Mouse (Mus musculus): Measurements from ENCODE around the gene Abca8a.
A peak's percentile ranks its signal among the peaks of the same experiment; 100 is the strongest.

The Abca8a gene

GRCm38 (mm10) chr11:110095858-110096257, at the start of gene Abca8a:
Gene Abca8a, minus strand, starts transcription at chr11:110095978.
- DNase-seq (ENCODE audit: low spot score) = peak; percentile 1

DNA sequence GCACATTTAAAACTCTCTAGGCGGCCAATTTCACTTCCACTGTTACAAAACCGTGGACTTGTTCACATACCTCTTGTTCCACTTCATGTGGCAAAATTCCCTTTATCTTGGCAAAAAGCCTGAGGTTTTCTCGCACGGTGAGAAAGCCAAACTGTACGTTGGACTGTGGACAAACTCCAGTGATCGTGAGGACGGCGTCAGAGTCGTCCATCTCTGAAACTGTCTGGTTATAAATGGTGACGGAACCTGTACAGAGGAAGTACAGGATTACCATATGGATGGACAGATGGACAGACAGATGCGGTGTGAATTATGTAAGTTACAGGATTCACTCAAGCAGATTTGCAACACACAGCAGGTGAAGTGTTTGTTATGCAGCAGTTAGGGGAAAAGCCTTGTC, 49.6 kb upstream of the Abca8a start:
- DNase-seq (ENCODE audit: low spot score) = no peak

DNA sequence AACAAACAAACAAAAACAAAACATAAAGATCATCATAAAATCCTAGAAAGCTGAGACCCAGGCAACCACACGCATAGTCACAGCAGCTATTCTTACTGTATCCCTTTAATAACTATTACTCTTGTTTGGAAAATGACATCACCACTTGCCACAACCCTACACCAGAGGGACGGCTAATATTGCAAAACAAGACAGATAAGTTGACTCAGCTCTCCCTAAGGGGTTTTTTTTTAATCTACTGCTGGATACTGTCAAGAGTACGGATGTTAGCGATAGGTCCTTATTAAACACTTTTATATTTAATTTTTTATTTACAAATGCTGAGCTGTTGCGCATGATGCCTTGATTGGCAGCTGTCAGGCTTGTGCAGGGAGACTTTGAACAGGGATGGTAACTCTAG, 35.0 kb upstream of the Abca8a start:
- no peak for DNase-seq (ENCODE audit: low spot score)

DNA sequence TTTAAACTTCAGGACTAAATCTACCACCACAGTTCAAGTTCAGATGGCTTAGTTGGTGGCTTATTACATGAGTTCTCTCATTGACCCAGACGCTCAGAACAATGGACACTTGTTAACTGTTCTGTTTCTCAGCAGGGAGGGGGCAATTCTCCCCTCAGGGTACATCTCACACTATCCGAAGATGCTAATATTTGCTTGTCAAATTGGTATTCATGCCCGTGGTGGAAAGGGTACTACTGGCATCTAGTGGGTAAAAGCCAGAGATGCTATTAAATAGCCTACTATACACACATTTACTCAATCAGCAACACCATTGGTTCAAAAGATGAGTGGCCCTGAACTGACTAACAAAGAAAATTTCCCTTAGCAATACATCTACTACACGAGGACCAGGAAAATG, 15.4 kb upstream of the Abca8a start:
- DNase-seq (ENCODE audit: low spot score) = peak; percentile 3

DNA sequence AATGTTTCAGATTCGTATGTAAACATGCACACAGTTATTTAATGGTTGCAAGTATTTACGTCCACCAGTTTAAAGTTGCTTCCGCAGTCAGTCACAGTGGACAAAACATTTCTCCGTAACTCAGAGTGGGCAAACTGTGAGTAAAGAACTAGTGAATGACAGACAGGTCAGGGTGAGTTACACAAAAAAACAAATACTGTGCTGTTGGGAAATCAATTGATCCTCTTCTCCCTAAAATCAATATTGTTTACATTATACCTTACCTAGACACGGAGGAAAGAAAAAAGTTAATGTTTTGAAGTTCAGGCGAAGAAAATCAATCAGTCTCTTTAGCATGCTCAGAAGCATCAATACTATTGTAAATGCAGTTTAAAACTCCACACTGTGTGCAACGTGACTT, 5.7 kb upstream of the Abca8a start:
- DNase-seq (ENCODE audit: low spot score) = no peak

DNA sequence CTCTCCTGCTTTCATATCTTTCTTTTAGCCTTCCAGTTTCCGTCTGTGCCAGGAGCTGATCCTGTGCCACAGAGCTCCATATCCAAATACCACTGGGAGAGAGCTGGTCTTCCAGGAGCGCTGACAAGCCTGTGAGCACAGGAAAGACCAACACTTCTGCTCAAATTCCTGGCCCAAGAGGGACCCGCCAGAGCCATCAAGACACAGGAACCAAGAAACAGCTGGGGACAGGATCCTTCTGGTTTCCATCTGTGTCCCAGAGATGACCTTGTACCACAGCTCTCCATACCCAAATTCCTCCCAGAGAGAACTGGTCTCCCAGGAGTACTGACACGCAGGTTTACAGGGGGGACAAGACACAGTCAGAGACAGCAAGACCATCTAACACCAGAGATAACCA, 3.1 kb upstream of the Abca8a start:
- no peak for DNase-seq (ENCODE audit: low spot score)

DNA sequence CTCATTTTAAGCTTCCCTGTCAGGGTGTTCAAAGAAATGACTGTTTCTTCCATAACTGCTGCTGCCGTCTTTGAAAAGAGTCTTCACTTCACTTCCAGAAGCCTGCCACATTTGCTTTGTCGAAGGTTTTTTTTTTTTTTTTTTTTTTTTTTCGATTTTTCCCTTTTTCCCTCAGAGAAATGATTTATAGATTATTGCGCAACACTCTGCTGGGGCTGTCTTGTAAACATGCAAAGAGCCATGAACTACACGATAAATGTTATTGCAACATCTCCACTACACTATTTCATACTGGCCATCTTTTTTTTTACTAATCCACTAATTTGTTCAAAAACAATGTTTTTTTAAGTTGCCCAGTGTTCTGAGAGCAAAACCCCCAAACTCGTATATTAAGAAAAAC, 1.7 kb upstream of the Abca8a start:
- no peak for DNase-seq (ENCODE audit: low spot score)

DNA sequence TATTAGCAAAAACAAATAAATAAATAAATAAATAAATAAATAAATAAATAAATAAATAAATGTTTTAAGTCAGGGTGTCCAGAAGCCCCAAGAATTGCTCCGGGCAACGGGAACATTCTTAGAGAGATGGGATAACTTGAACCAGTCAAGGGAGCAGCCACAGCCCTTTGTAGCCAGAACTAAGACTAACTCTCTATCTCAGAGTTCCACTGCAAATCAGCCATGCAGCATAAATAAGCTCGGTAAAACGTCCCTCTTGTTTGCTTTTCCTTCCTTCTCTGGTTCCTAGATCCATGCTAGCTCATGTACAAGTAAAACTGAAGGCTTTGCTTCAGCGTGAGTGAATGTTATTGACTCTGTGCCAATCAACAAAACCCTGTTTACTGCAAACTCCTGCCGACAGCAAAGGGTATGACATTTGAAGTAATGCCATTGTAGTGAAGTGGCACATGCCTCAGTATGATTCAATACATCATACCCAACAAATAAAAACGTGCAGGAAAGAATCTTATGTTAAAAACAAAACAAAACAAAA, 865 bp downstream of the Abca8a start:
- no peak for DNase-seq (ENCODE audit: low spot score)

DNA sequence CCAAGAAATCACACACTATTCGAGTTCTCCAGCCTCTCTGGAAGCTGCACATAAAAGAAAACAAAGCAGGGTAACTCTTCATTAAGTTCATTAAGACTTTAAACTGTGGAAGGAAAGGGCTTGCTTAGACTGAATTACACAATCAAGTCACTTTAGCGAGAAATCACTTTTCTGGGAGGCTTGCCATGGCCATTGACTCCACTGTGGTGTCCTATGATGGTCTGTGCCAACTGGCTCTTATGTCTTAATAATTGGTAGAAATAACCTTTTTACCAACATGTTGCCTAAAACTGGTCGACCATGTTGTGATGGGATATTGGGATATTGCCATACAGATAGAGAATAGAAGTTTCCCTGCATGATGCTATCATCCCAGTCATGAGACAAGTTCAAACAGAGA, 1.5 kb downstream of the Abca8a start:
- no peak for DNase-seq (ENCODE audit: low spot score)

- DNase-seq (ENCODE audit: low spot score) = no peak
Observed at GRCm38 (mm10) chr11:110091328-110091727, 4.5 kb downstream of the Abca8a start.

- DNase-seq (ENCODE audit: low spot score) = no peak
Observed at GRCm38 (mm10) chr11:110072158-110072557, 23.6 kb downstream of the Abca8a start.

GRCm38 (mm10) chr11:110061032-110061431, 34.7 kb downstream of the Abca8a start:
- DNase-seq (ENCODE audit: low spot score) = no peak

- DNase-seq (ENCODE audit: low spot score) = no peak
Observed at GRCm38 (mm10) chr11:110060127-110060526, 35.7 kb downstream of the Abca8a start.

GRCm38 (mm10) chr11:110053681-110054080, 42.1 kb downstream of the Abca8a start:
- DNase-seq (ENCODE audit: low spot score) = no peak

DNA sequence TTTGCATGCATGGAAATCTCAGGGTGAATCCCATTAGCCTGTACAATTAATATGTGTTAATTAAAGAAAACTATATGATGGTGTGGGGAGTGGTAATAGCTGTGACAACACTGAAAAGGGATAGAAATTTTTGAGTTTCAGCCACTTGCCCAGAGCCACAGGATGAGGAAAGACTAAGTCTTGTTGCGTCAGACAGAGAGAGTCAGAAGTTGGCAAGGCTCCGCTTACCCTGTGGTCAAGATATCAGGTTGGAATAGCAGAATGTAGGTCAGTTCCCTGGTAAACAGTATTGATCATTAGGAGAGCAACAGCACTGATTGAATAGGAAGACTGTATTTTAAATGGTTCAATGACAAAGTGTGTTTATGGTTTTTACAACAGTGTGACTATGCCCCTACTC, 58.0 kb downstream of the Abca8a start:
- no peak for DNase-seq (ENCODE audit: low spot score)

GRCm38 (mm10) chr11:110028913-110029695, 66.7 kb downstream of the Abca8a start:
- no peak for DNase-seq (ENCODE audit: low spot score)

DNA sequence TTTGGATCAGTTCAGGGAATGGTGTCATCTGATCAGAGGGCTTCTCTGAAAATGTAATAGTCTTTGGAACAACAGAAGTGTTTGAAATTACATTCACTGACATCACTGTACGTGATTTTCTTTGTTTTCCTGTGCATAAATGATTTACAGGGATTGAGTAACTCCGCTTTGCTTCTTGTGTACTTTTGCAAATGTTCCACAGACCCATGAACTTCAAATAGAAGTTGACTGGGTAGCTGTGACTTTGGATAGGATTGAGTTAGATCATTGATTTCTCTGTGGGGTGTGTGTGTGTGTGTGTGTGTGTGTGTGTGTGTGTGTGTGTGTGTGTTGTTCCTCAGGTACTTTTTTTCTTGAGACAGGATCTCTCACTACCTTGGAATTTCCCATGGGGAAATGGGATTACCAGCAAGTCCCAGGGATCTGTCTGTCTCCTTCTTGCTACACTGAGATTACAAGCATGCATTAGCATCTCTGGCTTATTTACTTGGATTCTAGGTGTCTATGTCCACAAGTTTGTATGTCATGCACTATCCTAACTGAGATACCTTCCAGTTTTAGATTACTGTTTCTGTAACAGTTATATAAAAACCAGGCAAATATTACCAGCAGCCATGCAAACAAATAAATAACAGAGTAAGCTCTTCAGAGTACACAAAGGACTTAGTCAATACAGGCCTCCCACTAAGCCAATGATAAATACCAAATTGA, 84.8 kb downstream of the Abca8a start:
- DNase-seq (ENCODE audit: low spot score) = no peak

GRCm38 (mm10) chr11:109995624-109996023, 100.2 kb downstream of the Abca8a start, which contains the start of gene Abca8b:
Gene Abca8b, minus strand, starts transcription at chr11:109995845.
- peak; percentile 72 for DNase-seq (ENCODE audit: low spot score)

- peak; percentile 22 for DNase-seq (ENCODE audit: low spot score)
Observed at GRCm38 (mm10) chr11:109995013-109995412, 100.8 kb downstream of the Abca8a start.

- no peak for DNase-seq (ENCODE audit: low spot score)
Observed at GRCm38 (mm10) chr11:109994014-109994413, 101.8 kb downstream of the Abca8a start.

DNA sequence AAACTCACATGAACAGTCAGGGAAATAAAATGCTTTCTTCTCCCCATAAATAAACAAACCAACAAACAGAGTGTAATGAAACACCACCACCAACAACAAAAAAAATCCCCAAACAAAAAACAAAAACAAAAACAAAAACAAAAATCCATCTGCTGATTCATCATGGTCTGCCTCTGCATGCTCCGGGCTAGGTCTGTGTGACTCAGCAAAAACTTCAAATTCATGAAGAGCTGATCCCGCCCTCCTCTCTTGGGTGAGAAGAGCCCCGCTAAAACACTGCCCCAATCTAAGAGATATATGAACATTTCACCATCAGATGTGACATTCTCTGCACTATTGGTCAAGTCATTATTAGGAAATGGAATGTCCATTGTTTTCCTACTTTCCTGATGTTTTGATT, 104.5 kb downstream of the Abca8a start:
- DNase-seq (ENCODE audit: low spot score) = no peak

DNA sequence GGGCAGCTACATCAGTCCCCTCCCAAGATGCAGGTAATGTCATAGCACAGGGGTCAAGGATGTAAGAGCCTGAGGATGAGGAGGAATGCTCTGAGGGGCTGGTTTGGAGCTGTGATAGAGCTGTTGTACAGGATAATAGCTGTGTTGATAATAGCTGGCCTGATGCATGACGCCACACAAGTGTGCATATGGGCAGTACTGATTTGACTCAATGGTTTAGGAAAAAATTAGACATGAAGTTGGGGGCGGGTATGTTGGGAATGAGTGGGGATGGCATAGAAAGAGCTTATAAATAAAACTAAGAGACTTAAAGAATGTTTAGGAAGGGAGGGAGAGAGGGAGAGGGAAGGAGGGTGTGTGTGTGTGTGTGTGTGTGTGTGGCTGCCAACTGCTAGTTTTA, 105.5 kb downstream of the Abca8a start:
- no peak for DNase-seq (ENCODE audit: low spot score)

- no peak for DNase-seq (ENCODE audit: low spot score)
Observed at GRCm38 (mm10) chr11:109988164-109988563, 107.6 kb downstream of the Abca8a start.

All from left cerebral cortex, adult 11 months (tissue).